Mouse (Mus musculus) cerebellum, adult 9-11 months (tissue): ENCODE data around the gene Gm39566.

ENCODE experiments used
- DNase-seq: peaks from one replicate; pipeline ENCODE4 v3.0.0; 2022

Gene Gm39566

DNA sequence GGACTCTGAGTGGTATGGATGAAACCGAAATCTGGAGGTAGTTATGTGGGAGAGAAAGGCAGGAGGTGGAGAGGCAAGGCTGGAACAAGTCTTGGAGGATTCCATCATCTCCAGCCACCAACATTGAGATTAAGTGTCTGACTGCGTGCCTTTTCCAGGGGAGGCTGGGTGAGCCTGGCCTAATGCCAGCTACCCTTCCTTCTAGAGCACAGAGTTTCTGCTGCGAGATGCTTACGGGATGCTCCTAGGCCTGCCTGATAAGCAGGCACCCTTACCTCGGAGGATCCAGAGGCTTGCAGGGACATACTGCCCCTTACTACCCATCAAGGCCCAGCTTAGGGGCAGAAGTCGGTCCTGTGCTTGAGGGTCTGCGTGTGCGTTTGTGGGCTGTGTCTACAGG lies 18.5 kb upstream of the Gm39566 start:
- no peak for DNase-seq

DNA sequence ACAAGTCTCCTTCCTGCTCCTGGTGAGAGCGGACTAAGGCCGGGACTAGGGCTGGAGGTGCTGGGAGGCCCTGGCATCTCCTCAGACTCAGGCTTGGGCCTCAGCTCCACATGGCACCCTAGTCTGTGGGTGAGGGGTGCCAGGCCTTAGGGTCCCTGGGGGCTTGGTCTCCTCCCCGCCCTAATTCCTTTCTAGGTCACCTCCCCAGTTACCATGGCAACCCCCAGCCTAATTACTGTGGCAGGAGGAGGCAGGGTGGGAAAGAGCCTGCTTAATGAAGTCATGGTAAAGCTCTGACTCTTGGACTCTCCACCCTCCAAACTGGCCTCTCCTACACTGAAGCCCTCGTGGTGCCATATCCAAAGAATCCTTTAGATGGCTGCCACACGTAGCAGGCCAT lies 13.7 kb upstream of the Gm39566 start:
- peak; percentile 42 for DNase-seq

DNA sequence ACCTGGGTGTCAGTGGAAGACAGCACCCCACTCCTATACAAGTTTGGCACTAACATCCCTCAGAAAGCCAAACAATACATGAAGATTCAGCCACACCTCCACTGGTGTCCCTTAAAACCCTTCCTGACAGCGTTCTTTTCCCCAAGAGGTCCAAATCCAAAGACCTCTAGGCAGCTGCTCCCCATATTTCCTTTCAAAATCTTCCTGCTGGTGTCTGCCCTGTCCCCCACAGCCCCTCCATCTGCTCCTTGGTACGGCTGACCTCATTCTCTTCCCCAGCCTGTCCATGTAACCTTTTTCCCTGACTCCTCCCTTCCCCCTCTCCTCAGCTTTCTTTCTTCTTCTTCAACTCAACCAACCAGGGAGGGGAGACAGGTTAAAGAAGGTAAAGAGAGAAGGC lies 8.4 kb upstream of the Gm39566 start:
- peak; percentile 38 for DNase-seq

DNA sequence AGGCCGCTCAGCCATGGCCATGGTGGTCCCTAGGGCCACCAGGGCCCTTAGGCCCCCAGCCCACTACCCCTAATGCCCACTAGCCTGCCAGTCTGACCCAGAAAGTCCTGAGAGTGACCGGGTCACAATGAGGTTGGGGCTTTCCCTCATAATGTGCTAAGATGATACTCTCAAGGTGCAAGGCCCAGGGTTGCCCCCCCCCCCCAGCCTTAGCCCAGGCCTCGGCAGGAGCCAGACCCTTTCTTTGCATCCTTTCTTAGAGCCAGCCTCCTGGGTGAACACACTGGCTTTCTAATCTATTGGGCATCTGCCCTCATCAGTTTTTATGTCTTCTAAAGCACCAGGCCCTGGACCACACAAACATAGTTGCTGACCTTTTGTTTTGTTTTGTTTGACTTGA lies 7.0 kb upstream of the Gm39566 start, which contains the start of gene Spem1:
Spem1 (minus strand) TSS at position 101 of the 400 bp plus-strand sequence.
- no peak for DNase-seq

DNA sequence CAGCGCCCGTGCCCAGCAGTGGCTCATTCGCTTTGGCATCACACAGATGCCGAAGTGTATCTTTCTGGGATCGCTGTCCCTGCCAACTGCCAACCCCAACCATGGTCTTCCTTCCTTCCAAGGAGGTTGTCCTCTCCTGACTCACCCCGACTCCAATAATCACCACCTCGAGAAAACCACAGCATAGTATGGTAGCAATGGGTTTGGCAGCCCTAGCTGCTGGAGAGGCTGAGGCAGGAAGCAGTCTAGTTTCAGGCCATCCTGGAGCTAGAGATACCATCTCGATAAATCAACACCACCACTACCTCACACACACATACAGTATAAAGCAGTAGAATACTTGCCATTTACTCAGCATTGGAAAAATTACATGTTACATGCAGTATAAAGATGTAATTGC lies 3.8 kb upstream of the Gm39566 start:
- no peak for DNase-seq

DNA sequence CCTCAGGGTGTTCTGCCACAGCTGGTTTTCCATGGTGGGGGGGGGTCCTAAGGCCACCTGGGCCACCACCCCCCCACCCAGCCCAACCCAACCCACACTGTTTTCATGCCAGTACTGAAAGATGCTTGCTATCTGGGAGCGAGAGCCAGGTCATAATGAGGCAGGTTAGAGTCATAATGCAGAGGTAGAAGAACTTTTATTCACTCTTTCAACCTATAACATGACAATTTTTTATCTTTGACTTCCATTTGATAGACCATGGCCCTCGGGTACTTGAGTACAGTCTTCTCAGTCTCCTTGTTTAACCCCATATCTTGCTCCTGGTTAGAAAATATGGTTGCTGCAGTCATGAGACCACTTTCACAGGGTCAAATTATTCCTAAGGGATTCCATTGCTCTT lies 3.3 kb upstream of the Gm39566 start, which contains the start of gene Spem2:
Spem2 (minus strand) TSS at position 101 of the 400 bp plus-strand sequence.
- DNase-seq = no peak

DNA sequence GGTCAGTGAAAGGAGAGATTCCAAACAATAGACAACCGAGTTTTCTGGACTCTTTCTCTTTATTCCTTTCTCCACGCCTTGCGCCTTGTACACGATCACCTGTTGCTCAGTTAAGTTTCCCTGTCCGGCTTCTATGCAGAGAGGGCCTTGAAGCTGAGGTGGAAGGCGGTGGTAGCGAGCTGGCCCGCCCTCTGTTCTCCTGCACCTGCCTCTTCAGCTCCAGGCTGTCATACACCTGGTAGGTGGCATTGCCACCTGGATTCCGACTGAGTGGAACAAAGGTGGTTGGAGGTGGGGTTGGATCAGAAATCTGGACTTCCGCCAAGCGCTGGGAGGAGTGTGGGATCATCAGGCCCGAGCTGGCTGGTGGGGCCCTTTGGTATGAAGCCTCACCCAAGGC lies 1.4 kb upstream of the Gm39566 start:
- no peak for DNase-seq

DNA sequence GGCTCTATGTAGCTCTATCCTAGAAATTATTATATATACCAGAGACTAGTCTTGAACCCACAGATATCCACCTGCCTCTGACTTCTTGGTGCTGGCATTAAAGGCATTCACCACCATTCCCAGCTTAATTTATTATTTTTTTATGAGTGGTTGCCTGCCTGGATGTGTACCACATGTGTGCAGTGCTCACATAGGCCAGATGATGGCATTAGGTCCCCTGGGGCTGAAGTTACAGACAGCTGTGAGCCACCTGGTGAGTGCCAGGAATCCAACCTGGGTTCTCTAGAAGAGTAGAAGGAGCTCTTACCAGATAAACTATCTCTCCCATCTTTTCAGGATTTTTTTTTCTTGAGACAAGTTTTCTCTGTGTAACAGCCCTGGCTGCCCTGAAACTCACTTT lies 4.8 kb downstream of the Gm39566 start:
- no peak for DNase-seq

DNA sequence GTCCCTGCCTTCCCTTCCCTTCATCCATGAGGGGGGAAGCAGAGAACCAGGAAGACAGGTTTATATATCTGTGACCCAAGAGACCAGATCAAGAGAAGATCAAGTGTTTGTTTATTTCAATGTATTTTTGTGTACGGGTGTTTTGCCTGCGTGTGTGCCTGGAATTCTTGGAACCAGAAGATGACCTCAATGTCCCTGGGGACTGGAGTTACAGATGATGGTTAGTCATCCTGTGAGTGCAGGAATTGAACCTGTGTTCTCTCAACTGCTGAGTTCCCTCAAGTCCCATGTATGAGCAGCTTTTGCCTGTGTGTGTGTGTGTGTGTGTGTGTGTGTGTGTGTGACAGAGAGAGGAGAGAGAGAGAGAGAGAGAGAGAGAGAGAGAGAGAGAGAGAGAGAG lies 7.5 kb downstream of the Gm39566 start:
- DNase-seq = no peak

DNA sequence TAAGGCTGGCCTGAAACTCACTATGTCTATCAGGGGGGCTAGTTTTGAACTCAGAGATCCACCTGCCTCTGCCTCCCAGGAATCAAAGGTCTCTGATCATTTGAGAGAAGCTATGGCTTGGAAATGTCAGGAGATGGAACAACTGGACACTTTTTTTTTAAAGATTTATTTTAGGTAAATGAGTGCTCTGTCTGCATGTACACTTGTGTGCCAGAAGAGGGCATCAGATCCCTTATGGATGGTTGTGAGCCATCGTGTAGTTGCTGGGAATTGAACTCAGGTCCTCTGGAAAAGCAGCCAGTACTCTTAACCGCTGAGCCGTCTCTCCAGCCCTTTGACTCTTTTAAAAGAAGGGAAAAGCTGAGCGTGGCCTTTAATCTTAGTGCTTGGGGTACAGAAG lies 8.7 kb downstream of the Gm39566 start:
- DNase-seq = no peak

DNA sequence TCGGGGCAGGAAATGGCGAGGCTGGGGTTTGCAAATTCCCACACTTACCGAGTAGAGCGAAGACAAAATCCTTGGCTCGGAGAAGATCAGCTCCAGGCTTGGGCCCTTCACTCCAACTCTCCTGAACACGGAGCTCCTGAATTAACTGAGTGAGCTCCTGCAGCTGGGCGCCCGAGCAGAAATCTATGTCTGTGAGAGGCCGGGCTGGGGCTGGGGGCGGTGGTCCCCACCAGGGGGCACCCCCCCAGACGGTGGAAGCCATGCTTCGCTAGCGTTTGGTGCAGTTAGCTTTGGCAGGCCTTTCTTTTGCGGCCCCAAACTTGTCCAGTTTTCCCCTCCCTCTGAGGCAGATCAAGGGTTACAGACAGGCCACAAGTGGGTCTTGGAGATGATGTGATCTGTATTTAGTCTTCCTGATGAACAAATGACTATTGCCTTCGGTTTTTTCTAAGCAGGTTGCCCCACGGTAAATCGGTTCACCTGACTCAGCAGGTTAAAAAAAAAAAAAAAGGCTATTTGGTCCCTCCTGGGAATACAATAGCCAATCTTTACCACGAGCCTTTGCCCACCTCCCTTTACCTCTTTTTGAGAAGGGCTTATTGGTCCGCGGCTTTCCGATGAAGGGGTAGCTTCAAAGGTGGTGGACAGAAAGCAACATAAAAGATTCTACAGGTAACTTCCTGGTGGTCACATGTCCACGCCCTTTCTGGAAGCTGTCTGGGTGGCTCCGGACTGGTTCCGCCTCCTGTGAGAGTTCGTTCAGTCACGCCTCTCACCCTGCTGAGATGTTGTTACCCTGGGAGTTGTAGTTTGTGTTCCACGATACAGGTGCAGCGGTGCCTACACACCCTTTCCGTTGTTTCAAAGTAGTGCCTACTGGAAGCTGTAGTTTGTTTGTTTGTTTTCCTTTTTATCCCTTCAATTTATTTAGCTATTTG lies 9.9 kb downstream of the Gm39566 start, which contains the start of gene Tmem102:
Tmem102 (minus strand) TSS at position 653 of the 938 bp plus-strand sequence.
- no peak for DNase-seq

DNA sequence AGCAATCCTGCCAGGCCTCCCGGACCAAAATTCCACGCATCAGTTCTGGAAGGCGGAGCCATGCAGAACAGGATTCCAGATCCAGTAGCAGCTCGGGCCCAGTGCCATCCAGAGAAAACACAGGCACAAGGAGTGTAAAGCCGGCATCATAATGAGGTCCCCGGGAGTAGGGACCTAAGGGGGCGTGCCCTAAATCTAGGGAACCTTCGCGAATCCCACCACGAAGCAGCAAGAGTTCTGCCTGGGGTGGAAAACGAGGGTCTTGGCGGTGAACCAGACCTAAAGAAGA lies 10.5 kb downstream of the Gm39566 start:
- no peak for DNase-seq

DNA sequence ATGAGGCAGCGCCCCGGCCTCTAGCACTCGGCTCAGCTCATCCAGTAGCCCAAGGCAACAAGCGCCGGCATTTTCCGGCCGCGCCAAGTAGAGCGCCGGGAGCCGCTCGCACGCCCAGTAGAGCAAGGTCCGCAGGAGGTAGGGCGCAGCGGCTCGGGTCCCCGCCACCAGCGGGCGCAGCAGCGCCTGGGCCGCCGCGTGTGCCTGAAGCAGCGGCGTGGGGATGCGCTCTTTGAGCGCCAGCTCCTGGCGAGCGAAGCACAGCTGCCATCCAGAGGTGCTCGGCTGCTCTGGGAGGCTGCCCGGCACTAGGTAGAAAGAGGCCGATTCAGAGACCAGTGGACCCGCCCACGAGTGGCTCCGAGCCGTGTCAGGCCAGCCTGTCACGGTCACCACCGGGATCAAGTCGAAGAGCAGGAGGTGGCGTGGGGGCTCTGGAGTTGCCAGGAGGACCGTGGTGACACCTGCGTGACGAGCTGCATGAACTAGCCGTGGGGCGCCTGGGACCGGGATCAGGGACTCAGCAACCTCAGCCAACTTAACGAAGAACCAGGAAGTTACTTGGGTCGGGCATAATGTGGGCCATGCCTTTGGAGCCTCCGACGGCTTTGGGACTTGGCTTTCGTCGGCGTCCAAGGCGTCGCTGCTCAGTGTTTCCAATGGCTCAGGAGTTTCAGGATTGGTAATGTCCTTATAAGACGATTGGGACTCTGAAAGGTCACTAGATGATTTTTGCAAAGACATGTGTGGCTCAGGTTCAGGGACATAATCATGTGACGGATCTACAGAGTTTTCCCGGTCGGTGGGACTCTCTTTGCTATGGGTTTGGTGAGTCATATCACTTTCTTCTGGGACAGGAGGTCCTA lies 11.1 kb downstream of the Gm39566 start:
- no peak for DNase-seq

DNA sequence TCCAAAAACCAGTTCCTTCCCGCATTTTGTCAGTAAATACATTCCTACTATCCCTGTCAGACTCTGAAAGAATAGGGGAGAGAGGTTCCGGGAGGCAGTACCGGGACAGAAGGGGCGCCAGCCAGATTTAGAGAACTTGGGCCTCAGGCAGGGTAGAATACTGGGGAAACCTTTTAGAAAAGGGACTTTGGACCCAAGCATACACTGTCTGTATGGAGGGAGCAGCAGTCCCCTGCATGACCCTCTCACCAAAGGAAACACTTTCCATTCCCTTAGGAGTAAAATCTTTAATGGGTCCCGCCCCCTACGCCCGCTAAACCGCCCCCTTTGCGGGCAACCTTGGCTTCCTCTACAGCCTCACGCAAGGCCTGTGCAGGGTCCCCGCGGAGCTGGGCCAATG lies 11.8 kb downstream of the Gm39566 start:
- no peak for DNase-seq

DNA sequence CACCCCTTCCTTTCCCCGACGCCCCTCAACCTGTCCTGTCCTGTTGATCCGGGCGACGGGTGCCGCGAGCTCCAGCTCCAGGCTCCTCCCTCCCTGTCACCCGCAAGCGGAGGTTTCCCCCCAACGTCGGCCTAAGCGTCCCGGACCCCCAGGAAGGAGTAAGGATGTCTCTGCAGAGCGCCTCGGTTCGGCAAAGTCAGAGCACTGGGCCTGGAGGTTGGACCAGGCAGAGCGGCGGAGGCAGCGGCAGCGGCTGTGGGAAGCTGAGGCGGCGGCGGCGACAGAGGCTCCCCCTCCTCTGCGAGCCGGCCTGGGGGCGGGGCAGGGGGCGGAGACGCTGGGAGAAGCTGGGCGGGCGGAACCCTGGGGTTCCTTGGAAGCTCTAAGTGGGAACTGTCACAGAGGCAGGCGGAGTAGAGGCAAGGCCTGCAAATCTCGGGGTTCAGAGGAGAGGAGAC lies 12.4 kb downstream of the Gm39566 start:
- DNase-seq = peak; percentile 65

DNA sequence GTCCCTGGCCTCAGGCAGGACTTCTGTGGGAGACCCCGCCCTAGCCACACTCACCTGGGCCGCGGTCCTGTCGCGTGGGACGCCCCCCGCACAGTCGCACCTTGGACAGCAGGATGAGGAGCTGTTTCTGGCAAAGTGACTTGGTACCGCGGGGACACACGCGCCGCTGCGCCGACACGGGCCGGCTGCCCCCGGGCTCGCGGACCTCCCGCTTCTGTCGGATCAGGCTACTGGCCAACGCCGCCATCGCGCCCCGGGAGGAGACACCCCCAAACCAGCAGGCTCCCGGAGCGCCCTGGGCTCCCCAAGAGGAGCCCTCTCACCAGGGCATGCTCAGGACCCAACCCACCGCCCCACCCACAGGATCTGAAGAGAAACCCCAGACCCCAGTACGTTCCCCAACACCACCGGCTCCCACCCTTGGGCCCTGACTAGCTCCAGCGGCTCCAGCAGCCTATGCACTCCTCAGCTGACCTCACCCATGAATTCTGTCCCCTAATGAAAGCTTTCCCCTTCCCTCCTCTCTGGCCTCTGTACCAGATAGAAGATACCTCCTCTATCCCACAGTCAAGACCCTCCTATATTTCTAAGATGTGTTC lies 13.6 kb downstream of the Gm39566 start, which contains the start of gene Fgf11:
Fgf11 (minus strand) TSS at position 479 of the 599 bp plus-strand sequence.
- DNase-seq = no peak

DNA sequence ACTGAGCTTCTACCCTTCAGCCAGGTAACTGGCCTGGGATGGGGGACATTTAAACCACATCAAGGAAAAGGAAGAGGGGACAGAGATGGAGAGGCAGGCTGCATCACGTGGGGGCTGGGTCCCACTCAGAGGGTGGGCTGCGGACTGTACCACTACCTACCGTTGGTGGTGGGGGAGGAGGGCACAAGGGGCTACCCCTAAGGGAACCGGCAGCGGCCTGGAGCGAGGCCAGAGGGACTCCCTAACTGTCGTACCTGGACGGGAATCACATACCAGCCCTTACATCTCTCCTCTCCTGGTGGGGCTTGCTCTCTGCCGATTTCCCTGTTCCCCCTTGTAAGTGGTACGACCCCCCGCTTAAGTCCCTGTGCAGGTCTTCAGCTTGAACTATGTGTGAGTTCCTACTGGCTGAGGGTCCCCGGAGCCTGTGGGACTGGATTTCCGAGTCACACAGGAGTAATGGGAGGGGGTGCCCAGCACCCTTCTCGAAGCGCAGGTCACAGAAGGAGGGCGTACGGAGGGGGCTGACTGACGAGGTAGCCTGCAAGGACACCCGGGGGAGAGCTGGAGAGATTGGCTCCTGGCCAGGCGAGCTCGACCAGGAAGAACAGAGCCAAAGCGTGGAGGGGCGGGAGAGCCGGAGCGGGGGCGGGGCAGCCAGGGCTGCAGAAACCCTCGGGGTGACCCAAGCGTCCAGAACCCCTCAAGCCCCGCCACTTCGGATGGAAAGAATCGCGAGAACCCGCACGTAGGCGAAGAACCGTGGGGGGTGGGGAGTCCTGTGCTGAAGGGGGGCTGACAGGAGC lies 14.5 kb downstream of the Gm39566 start:
- peak; percentile 54 for DNase-seq

DNA sequence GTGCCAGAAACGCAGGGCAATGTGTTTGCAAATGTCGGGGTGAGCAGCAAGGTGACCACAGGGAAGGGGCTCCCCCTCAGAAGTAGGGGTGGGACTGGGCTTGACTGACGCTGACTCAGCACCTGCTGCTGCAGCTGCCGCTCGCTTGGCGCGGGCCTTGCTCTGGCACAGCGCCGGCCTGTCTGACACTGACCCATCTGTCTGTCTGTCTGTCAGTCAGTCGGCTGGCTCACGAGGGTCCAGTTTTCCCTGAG lies 15.0 kb downstream of the Gm39566 start:
- DNase-seq = no peak

DNA sequence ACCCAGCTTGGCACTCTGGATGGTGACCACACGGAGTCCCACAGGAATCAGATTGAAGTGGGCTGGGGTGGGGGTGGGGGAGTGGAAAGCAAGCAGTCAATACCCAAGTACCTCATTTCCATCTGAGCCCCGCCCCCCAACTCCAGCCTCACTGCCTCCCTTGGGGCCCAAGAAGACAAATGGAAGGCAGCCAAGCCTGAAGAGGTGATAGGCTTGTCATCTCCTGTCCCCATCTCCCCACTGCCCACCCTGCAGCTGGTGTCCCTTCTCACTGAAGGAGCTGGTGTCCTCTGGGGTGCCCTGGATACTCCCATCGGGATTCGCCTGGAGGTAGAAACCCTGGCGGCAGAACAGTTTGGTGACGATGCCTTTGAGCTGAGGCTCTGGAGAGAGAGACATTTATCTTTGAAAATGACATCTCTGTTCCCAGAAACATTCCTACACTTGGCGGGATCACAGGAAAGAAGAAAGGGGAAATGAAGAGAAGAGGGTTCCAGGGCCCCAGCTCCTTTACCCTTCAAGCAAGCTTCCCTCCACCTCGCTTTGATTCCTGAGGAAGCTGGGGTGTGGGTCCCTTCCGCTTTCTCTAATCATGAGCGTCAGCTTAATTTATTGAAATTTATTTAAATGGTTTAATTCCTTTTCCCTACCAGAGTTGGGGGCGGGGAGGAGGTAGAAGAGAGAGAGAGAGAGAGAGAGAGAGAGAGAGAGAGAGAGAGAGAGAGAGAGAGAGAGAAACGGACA lies 15.5 kb downstream of the Gm39566 start:
- DNase-seq = no peak

DNA sequence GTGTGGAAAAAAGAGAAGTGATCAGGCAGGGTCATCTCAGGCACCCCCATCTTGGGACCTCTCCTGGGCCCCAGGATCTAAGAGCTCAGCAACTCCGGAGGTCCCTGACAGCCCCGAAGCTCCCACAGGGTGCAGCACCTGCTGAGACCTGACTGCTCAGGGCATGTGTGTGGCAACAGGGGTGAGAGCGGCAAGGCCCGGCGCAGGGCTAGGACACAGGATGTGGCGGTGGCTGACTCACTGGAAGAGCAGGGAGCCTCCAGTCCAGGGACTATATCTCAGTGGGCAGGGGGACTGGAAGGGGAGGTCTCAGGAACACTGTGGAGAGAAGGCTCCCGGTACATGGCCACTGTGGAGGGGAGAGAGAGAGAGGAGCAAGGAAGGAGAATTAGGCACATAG lies 17.2 kb downstream of the Gm39566 start:
- no peak for DNase-seq

DNA sequence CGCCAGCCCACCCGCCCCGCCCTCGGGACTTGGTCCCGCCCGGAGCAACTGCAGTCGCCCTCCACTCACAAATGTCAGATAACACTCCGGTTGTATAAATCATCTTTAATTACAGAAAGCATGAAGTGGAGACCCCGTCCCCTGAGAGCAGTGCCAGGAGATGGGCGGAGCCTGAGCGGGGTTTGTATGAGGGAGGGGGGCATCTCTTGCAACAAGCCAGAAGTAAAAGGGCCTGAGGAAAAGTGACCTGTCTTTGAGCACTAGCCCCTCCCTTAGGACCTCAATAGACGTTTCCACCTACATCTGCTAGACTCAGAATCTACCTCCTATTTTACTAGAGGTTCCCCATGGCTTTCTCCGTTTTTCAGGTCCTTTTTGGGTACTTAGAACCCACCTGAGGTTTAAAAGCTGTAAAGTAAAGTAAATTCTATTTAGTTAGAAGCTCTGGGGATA lies 19.1 kb downstream of the Gm39566 start:
- peak; percentile 52 for DNase-seq
